Mouse (Mus musculus): ENCODE measurements around the gene Pde6h. TPM values are rescaled to one million over a fixed set of nuclear protein-coding genes. Genes with fewer than 3 reads are reported as not detected.
A peak's percentile ranks its signal among the peaks of the same experiment; 100 is the strongest.

Gene Pde6h
- total RNA-seq, 2 experiments from 2014 or later = 1.2 TPM

- no peak for DNase-seq (ENCODE audit: extremely low spot score in 1 of 2, low spot score in 1 of 2)
Measured at GRCm38 (mm10) chr6:136910247-136910890, 13.3 kb upstream of the Pde6h start.

GRCm38 (mm10) chr6:136912751-136913265, 10.8 kb upstream of the Pde6h start:
- DNase-seq (ENCODE audit: extremely low spot score in 1 of 2, low spot score in 1 of 2) = no peak

GRCm38 (mm10) chr6:136913384-136914126, 10.1 kb upstream of the Pde6h start:
- no peak for DNase-seq (ENCODE audit: extremely low spot score in 1 of 2, low spot score in 1 of 2)

- no peak for DNase-seq (ENCODE audit: extremely low spot score in 1 of 2, low spot score in 1 of 2)
Measured at GRCm38 (mm10) chr6:136914234-136914633, 9.4 kb upstream of the Pde6h start.

- no peak for DNase-seq (ENCODE audit: extremely low spot score in 1 of 2, low spot score in 1 of 2)
Measured at GRCm38 (mm10) chr6:136915721-136916395, 7.8 kb upstream of the Pde6h start.

GRCm38 (mm10) chr6:136917885-136918284, 5.7 kb upstream of the Pde6h start:
- no peak for DNase-seq (ENCODE audit: extremely low spot score in 1 of 2, low spot score in 1 of 2)

- peak; percentile 64 to 89 for DNase-seq (ENCODE audit: extremely low spot score in 1 of 2, low spot score in 1 of 2)
Measured at GRCm38 (mm10) chr6:136920320-136921257, 3.0 kb upstream of the Pde6h start.

- no peak for DNase-seq (ENCODE audit: extremely low spot score in 1 of 2, low spot score in 1 of 2)
Measured at GRCm38 (mm10) chr6:136921601-136922000, 2.0 kb upstream of the Pde6h start.

- DNase-seq (ENCODE audit: extremely low spot score in 1 of 2, low spot score in 1 of 2) = no peak
Measured at GRCm38 (mm10) chr6:136922080-136922479, 1.6 kb upstream of the Pde6h start, which contains the start of gene Erp27. Erp27 (minus strand) TSS chr6:136922180.

- no peak for DNase-seq (ENCODE audit: extremely low spot score in 1 of 2, low spot score in 1 of 2)
Measured at GRCm38 (mm10) chr6:136922871-136923270, 761 bp upstream of the Pde6h start.

- no peak for DNase-seq (ENCODE audit: extremely low spot score in 1 of 2, low spot score in 1 of 2)
Measured at GRCm38 (mm10) chr6:136925049-136925448, 1.4 kb downstream of the Pde6h start.

GRCm38 (mm10) chr6:136927626-136928025, 4.0 kb downstream of the Pde6h start:
- no peak for DNase-seq (ENCODE audit: extremely low spot score in 1 of 2, low spot score in 1 of 2)

- DNase-seq (ENCODE audit: extremely low spot score in 1 of 2, low spot score in 1 of 2) = no peak
Measured at GRCm38 (mm10) chr6:136930677-136931076, 7.0 kb downstream of the Pde6h start.

GRCm38 (mm10) chr6:136931246-136931645, 7.6 kb downstream of the Pde6h start:
- DNase-seq (ENCODE audit: extremely low spot score in 1 of 2, low spot score in 1 of 2) = no peak

GRCm38 (mm10) chr6:136934068-136934467, 10.4 kb downstream of the Pde6h start:
- DNase-seq (ENCODE audit: extremely low spot score in 1 of 2, low spot score in 1 of 2) = no peak

GRCm38 (mm10) chr6:136935233-136935632, 11.6 kb downstream of the Pde6h start:
- DNase-seq (ENCODE audit: extremely low spot score in 1 of 2, low spot score in 1 of 2) = no peak

- DNase-seq (ENCODE audit: extremely low spot score in 1 of 2, low spot score in 1 of 2) = no peak
Measured at GRCm38 (mm10) chr6:136936361-136936760, 12.7 kb downstream of the Pde6h start.

- DNase-seq (ENCODE audit: extremely low spot score in 1 of 2, low spot score in 1 of 2) = no peak
Measured at GRCm38 (mm10) chr6:136937117-136937516, 13.5 kb downstream of the Pde6h start.

GRCm38 (mm10) chr6:136938331-136939126, 14.9 kb downstream of the Pde6h start:
- DNase-seq (ENCODE audit: extremely low spot score in 1 of 2, low spot score in 1 of 2) = no peak
